Mouse (Mus musculus) cerebellum, postnatal 10 days (tissue): ENCODE measurements around the gene Dnmt3a.

Source experiments
- DNase-seq, 2 experiments: peaks; one replicate each; pipeline ENCODE4 v3.0.0; 2021; ENCODE audit warnings: mixed read lengths in 2 of 2

Gene Dnmt3a

DNA sequence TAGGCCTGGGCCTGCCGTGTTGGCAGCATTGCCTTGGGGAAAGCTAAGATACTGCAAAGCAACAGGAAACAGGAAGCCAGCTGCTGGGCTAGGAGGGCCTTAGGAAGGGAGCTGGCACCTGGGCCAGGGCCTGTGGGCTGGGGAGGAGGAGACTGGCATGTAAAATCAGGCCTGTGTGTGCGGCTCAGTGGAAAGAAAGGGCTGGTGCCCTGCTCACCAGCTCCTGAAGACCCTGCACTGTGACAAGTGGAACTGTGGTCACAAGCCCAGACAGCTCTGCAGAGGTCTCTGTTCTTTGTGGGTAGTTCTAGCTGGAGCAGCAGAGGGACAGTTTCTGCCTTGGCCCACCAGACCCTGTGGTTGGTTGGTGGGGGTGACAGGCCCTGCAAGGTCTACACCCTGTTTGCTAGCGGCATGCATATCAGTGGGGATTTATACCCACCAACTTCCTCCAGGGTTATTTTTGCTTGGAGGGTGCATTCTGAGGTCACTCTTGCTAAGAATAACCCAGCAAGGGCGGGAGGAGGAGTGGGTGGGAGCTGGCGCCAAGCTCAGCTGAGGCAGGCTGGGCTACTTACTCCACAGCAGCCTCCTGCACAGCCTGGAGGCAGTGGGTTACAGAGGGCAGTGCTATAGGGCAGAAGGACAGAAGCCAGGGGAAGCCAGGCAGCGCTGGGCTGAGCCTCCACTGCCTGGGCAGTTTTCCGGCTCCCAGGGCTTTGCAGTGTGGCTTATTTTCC lies 50.1 kb downstream of the Dnmt3a start:
- DNase-seq = peak; percentile 81 to 83

GRCm38 (mm10) chr12:3856748-3857147 lies 50.9 kb downstream of the Dnmt3a start:
- no peak for DNase-seq

DNA sequence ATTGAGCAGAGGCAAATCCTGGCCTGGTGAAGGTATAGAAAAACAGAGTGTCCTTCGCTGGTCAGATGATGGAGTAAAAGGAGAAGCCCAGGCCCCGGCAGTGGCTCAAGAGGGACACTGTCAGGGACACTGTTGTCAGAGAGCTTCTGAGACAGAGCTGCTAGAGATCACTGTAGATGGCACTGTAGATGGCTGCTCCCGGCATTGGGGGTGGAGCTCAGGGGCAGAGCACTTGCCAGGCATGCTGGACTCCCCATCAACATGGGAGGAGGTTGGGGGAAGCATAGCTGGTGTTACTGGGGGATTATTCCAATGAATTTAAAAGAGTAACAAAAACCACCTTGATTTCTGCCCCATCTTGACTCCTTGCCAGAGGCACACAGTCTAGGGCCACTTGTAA lies 51.4 kb downstream of the Dnmt3a start:
- DNase-seq = peak; percentile 42 to 51

DNA sequence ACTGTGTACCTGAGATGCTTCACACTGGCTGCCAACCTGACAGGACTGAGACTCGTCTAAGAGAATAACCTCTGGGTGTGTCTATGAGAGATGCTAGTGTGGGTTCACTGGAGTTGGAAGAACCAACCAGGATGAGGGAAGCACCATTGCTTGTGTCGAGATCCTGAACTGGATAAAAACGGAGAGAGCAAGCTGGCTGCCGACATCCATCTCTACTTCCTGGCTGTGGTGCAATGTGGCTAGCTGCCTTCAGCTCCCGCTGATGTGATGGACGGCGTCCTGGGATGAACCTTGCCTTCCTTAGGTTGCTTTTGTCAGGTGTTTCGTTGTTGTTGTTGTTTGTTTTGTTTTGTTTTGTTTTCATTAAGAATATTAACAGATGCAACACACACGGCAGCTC lies 52.0 kb downstream of the Dnmt3a start:
- DNase-seq = peak; percentile 48 to 57

- no peak for DNase-seq
Observed at GRCm38 (mm10) chr12:3858754-3859153, 52.9 kb downstream of the Dnmt3a start.

GRCm38 (mm10) chr12:3859545-3859944 lies 53.7 kb downstream of the Dnmt3a start:
- DNase-seq = no peak

DNA sequence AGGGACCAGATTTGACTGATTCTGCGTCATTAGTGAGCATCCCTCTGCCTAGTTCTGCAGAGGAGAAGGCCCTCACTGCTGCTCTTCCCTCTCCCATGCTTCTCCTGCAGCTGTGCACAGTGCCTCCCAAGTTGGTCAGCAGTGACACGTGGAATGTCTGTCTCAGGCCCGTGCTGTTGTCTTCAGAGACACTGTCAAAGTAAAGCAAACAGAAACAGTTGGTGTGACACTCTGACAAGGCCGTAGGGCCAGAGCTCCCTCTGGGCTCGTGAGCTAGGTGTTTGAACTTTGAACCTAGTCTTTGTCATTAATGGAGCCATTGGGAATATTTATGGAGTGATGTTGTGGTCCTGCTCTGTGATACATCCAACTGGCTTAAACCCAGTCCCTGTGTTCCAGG lies 54.2 kb downstream of the Dnmt3a start:
- DNase-seq = no peak

DNA sequence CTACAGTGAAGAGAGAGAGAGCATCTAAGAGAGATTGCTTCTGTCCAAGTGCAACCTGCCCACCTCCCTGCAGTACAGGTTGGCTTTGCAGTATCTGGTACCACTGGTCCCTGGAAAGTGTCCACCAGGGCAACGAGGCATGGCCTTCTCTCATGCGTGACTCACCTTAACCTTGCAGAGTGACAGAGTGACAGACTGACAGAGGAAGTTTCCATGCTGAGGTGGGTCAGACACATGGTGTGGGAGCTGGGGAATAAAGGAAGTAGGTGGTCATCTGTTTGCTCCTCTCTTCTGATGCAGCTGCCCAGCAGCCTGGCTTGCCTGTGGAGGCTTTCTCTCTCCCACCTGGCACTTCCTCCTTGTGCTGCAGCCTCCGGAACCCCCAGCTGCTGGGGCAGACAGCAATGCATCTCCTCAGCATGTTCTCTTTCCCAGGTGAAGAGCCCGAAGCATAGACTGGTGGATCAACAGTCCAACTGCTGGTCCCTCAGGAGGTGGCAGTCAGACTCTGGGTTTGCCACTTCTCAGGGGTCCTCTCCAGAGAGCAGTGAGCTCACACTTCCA lies 55.9 kb downstream of the Dnmt3a start:
- DNase-seq = no peak

DNA sequence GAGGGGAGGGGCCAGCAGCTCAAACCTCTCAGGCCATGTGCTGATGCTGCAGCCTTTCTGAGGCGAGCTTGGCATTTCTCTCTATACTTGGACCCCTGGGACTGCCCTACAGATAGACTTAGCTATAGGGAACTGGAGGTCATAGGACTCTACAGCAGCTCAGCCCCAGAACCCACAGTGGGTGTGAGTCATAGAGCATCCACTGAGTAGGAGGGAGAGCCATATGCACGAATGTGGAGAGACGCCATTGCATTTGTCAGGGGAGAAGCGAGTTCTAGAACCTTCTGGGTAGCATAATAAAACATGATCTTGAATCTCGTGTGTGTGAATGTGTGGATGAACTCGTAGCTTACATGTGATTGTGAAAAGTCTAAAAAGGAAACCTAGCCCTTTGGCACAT lies 56.4 kb downstream of the Dnmt3a start:
- no peak for DNase-seq

- no peak for DNase-seq
Observed at GRCm38 (mm10) chr12:3864208-3864607, 58.4 kb downstream of the Dnmt3a start.

- no peak for DNase-seq
Observed at GRCm38 (mm10) chr12:3865594-3865993, 59.8 kb downstream of the Dnmt3a start.

DNA sequence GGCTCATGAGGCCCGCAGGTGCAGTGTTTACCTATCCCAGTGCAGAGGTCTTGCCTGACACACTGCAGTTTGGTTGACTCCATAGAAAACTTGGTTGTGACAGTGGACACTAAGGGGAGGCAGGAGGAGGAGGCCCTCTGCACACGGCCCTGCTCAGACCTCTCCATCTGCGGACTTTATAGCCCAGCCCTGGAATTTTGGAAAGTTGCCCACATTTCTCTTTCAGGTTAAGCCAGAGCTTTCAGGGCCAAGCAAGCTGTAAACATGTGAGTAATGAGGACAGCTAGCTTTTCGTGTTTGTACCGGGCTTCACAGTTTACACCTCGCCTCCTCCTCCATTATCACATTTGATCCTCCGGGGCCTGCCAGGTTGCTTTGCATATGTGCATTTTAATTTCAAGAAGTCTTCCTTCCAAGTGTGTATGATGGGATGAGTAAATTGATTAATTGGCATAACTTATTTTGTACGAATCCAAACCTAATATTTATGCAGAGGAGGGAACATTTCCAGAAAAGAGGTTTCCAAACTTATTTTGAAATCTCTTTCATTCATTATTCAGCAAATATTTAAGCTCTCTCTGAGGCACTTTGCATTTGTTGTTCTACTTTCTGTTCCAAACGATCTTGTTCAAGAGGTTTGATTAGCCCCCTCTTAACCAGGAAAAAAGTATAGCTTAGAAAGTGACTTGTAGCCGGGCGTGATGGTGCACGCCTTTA lies 61.0 kb downstream of the Dnmt3a start:
- peak; percentile 49 to 72 for DNase-seq

DNA sequence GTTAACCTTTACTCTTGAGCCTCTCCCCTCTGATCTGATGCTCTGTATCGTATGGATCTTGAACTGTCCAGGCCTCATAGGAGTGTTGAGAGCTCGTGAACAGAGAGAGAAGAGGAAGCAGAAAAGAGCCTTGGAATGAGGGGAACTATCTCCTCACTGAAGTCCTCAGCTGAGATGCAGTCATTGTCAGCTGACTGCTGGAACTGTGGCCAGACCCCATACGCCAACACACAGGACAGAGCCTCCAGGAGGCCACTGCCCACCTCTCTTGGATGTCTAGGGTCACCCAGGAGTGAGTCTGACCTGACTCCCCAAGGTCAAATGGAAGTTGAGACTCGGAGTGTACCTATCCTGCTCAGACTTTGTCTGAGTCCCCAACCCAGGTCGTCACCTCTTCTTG lies 62.3 kb downstream of the Dnmt3a start:
- DNase-seq = no peak

DNA sequence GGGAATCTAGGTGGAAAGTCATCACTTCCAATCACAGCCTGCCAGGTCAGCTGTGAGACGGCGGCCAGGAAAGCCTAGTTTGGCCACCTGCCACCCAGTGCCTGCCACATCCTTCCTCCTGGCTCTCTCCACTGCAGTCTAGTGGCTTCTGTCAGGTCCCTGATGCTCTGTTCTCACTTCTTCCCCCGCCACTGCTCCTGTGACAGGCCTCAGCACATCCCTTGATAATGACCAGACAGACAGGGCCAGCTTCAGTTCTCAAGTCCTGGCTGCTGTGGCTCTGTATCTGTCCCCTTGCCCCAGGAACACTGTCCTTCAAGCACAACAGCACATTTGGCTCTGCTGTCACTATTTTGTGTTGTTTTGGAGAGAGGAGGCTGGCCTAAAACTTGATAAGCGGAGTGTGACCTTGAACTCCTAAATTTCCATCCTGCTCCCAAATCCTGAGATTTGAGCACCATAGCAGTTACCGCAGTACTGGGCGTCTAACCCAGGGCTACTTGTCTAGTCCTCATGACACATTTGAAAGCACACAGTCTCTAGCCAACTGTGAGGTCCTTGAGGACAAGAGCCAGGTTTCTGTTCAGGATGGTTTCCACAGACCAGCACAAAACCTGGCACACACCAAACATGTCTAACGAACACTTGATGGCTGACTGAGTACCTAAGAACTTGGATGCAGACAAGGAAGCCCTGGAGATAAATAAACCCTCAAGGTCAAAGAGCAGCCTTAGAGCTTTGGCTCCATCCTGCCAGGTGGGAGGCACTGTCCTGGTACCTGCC lies 63.1 kb downstream of the Dnmt3a start:
- DNase-seq = peak; percentile 89

DNA sequence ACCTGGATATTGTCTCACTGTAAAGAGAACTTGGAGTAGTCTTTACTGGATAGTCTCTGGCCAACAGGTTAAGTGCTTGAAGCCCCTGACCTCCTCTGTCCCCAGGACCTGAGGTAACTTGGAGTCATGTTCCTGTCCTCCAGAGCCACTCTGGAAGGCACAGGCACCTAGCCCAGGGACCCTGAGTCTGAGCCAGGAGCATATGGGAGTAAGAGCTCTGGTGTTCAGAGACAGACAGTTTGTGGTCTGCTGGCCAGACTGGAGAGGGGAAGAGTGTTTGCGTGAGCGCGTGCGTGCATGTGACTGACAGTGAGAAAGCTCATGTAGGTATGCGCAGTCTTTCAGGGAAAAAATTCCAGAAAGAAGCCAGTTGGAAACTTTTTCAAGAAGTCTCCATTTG lies 64.2 kb downstream of the Dnmt3a start:
- peak; percentile 70 to 77 for DNase-seq

- DNase-seq = peak in 1 of 2 experiments; percentile 49
Observed at GRCm38 (mm10) chr12:3870859-3871462, 65.2 kb downstream of the Dnmt3a start.

DNA sequence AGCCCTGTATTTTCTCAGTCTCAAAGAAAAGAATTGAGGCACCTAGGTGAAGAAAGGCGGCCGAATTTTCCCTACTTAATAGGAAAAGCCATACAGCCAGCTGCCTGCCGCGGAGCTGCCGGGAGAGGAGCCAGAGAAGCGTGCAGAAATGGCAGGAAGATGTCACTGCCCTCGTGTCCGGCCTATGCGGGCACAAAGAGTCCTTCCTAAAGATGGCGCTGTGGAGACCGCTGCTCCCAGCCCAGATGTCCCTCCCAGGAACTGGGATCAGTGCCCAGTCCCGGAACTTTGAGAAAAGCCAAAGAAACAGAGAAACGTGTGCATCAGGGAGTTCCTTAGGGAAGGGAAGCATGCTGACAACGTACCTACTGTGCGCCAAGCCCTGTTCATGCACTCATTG lies 65.8 kb downstream of the Dnmt3a start:
- DNase-seq = peak; percentile 95 to 97

DNA sequence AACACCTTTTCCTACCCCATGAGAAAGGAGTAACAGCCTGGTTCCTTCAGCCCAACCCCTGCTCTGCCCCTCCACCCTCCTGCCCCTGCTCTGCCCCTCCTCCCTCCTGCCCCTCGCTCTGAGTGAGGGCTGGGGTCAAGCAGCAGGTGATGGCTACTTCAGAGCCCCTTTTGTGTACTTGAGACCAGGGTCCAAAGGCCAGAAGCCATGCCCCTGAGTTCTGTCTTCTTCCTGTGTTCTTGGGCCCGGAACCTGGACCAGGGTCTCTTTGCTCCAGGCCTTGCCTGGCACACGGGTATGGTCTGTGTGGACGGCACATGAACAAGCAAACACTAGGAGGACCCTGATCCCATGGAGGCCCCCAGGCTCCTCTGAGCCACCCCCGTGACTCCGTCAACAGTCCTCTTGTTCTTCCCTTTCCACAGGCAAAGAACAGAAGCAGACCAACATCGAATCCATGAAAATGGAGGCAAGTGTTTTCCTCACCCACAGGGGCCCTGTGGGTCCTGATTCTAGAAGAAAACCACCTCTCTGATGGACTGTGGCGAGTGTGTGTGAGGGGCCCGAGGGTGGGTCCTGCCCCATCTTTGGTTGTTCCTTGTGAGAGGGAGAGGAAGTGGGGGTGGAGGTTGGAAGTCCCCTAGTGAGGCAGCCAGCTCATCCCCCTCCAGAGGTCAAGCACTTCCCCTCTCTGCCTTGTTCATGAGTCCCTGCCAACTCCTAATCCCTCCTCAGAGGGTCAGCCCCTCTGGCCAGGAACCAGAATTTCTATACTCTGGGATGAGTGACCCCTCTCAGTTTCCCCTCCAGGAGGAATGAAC lies 66.8 kb downstream of the Dnmt3a start:
- no peak for DNase-seq

DNA sequence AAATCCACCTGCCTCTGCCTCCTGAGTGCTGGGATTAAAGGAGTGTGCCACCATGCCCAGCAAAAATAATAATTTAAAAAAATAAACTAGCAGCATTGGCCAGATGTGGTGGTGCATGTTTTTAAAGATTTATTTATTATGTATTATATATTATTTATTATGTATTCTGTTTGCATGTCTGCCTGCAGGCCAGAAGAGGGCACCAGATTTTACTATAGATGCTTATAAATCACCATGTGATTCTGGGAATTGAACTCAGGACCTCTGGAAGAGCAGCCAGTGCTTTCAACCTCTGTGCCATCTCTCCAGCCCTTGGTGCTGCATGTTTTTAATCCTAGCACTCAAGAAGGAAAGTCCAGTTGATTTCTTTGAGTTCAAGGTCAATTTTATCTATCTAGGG lies 69.7 kb downstream of the Dnmt3a start:
- no peak for DNase-seq

DNA sequence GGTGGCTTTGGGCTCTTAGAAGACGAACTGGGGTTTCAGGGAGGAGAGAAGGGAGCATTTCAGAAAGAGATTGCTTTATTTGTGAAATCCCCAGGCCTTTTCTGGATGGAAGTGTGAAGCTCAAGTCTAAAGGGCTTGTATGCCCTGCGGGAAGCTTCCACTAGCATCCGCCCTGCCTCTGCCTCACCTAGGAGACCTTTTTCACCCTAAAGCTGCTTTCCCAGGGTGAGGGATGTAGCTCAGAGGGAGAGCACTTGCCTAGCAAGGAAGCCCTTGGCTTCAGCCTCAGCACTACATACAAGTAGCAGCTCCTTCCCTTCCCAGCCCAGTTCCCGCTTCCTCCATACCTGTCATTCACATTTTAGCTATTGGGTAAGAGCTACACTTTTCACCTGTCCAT lies 71.6 kb downstream of the Dnmt3a start:
- DNase-seq = no peak

DNA sequence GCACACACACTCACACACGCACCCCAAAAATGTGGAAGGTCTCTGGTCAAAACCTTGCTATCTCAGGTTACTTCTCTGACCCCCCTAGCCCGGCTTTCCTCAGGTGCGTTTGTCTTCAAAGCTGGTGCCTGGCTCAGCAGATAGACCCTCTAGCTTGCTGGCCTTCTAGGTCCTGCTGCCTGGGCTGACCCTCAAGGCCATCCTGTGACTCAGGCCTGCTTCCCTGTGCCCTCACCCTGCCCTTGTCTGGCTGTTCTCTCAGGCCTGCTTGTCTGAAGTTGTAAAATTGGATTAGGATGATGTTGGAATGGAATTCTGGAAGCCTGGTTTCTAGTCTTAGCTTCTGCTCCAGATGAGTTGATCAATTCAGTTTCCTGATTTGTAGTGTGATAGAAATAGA lies 75.7 kb downstream of the Dnmt3a start:
- DNase-seq = no peak

- no peak for DNase-seq
Observed at GRCm38 (mm10) chr12:3884892-3885493, 79.2 kb downstream of the Dnmt3a start.
